Mouse (Mus musculus): Measurements from ENCODE around the gene Fbxo11.
A peak's percentile ranks its signal among the peaks of the same experiment; 100 is the strongest.
"Not testable (repeated sequence)": the region's sequence is repeated elsewhere in the genome, so short reads cannot be mapped to it uniquely, and the experiment has no call there.

- TF ChIP-seq CTCF (IDR thresholded peaks at IDR 0.05; ENCODE audit: low read depth), result 0 out of 2 replicates have a peak, but pooled peaks have one; percentile 8
- TF ChIP-seq EP300 (IDR thresholded peaks at IDR 0.05; ENCODE audit: low read depth), result not testable (repeated sequence)
Observed at GRCm38 (mm10) chr17:87968483-87968926, 96.6 kb downstream of the Fbxo11 start.
